Mouse (Mus musculus) ES-E14 (cell line): ENCODE data around the gene Supt4a.

Experiments used
- CHD2 ChIP-seq: IDR thresholded peaks from 2 replicates; pipeline ENCODE4 v1.6.1; 2014; ENCODE audit warnings: mild to moderate bottlenecking, low read depth, low read length, inconsistent platforms
- MAFK ChIP-seq: IDR thresholded peaks from 2 replicates; pipeline ENCODE4 v1.6.1; 2014; ENCODE audit warnings: mild to moderate bottlenecking, low read depth, low read length, inconsistent platforms; ENCODE audit not compliant: insufficient read depth
- ZC3H11A ChIP-seq: IDR thresholded peaks from 2 replicates; pipeline ENCODE4 v1.6.1; 2012; ENCODE audit warnings: low read depth, mild to moderate bottlenecking, inconsistent platforms, low read length, borderline replicate concordance

- TF ChIP-seq ZC3H11A (no peak), MAFK (no peak), CHD2 (no peak)
Measured at GRCm38 (mm10) chr11:87760301-87761081, 23.1 kb downstream of the Supt4a start, which contains the start of gene Tspoap1.
